ENCODE assay signal across 1 mouse cellular context in genomic region chr5:137189326-137189725, GRCm38 (mm10).
TF ChIP-seq lines count a peak whose summit lies in the region.

No protein-coding gene starts in this region.

TF ChIP-seq in MEL, 35 proteins besides CTCF, POLR2A, EP300 and RAD21 (continued from another document):
- no peak for TF ChIP-seq NRF1 (IDR thresholded peaks at IDR 0.05; ENCODE audit: insufficient read depth, low read depth, low read length, poor library complexity, severe bottlenecking)
- TF ChIP-seq GABPA (IDR thresholded peaks at IDR 0.05; ENCODE audit: low read depth, low read length) = no peak
- no peak for TF ChIP-seq SMC3 (IDR thresholded peaks at IDR 0.05; ENCODE audit: low read depth, low read length)
- TF ChIP-seq TCF12 (IDR thresholded peaks at IDR 0.05; ENCODE audit: low read depth, low read length) = no peak
- TF ChIP-seq MAZ (IDR thresholded peaks at IDR 0.05; ENCODE audit: low read depth, low read length) = peak; percentile 22; the same call in 1 of the 2 replicates
- TF ChIP-seq HCFC1 (IDR thresholded peaks at IDR 0.05; ENCODE audit: low read depth, low read length) = no peak; the same call in 1 of the 2 replicates
- TF ChIP-seq TAL1 (IDR thresholded peaks at IDR 0.05; ENCODE audit: low read length) = no peak
- no peak for TF ChIP-seq RCOR1 (IDR thresholded peaks at IDR 0.05; ENCODE audit: low read depth, low read length)
- peak; percentile 58; the same call in 1 of the 2 replicates for TF ChIP-seq SIN3A (IDR thresholded peaks at IDR 0.05; ENCODE audit: low read length)
- no peak for TF ChIP-seq MXI1 (IDR thresholded peaks at IDR 0.05; ENCODE audit: low read depth, low read length)
- no peak for TF ChIP-seq KAT2A (conservative IDR thresholded peaks at IDR 0.05; ENCODE audit: low read depth, low read length)
- no peak for TF ChIP-seq MAX (IDR thresholded peaks at IDR 0.05; ENCODE audit: low read length)
- no peak for TF ChIP-seq POLR2AphosphoS5 (IDR thresholded peaks at IDR 0.05; ENCODE audit: borderline replicate concordance, low read depth, low read length)
TF ChIP-seq in MEL: peak in this region for 6.
